Comparison of ENCODE assay signal across 28 mouse cellular contexts in the genomic region with DNA sequence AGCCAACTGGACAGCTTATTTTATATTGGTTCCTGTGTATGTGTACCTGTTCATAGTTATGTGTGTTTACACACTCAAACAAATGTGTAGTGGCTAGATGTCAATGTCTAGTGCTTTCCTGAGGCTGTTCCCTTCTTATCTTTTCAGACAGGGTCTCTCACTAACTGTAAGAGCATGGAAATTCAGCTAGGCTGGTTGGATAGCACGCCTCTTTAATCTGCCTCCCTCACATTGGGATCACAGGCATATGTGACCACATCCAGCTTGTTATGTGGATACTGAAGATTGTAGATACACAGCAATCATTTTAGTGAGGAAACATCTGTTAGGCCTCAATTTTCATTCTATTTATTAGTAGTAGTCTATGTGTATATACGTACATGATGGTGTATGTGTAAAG.
DNase-seq lines count a peak whose midpoint lies in the region; ATAC-seq and TF ChIP-seq lines count a peak whose summit lies in the region.
"Had no signal": no experiment of that assay in that cellular context is flagged by ENCODE, and none has a peak within 500 bp of the region (broad histone marks: within the 10 kb centered on the region; RNA-seq: fewer than 3 reads in every experiment).

No protein-coding gene starts in this region.

- 62% methylated on average over 2 of the region's 2 CpGs for WGBS in liver, embryonic 11.5 days
- WGBS in liver, embryonic 15.5 days (ENCODE audit: insufficient replicate concordance), result 23% methylated on average over 2 of the region's 2 CpGs
- WGBS in forebrain, embryonic 14.5 days, result 83% methylated on average over 2 of the region's 2 CpGs

- intact Hi-C loops in gastrocnemius, adult 2 months (cut with DNase I), result no loop called here

- H3K9me3 ChIP-seq in liver, embryonic 11.5 days (ENCODE audit: control insufficient read depth, low read length), result no peaks in the 10 kb centered on the region
- H3K9me3 ChIP-seq in liver, embryonic 15.5 days (replicated peaks), result no peaks in the 10 kb centered on the region
- no peaks in the 10 kb centered on the region for H3K9me3 ChIP-seq in forebrain, embryonic 14.5 days (replicated peaks; ENCODE audit: control insufficient read depth, low read length)
- H3K9me3 ChIP-seq: embryonic facial prominence, embryonic 10.5 days; embryonic facial prominence, embryonic 15.5 days; heart, embryonic 13.5 days; hindbrain, embryonic 10.5 days; hindbrain, embryonic 15.5 days; limb, embryonic 10.5 days; limb, embryonic 15.5 days; lung, embryonic 15.5 days; midbrain, embryonic 12.5 days; neural tube, embryonic 15.5 days; stomach, embryonic 15.5 days had no signal

- no peak overlapping the region for H3K9ac ChIP-seq in liver, embryonic 11.5 days (ENCODE audit: low read depth, low read length)
- H3K9ac ChIP-seq in liver, embryonic 15.5 days, result no peak overlapping the region
- no peak overlapping the region for H3K9ac ChIP-seq in forebrain, embryonic 14.5 days (ENCODE audit: low read length)
- H3K9ac ChIP-seq: embryonic facial prominence, embryonic 15.5 days; heart, embryonic 13.5 days; hindbrain, embryonic 15.5 days; limb, embryonic 15.5 days; lung, embryonic 15.5 days; midbrain, embryonic 12.5 days; neural tube, embryonic 15.5 days; stomach, embryonic 15.5 days had no signal

- no peak overlapping the region for H3K4me2 ChIP-seq in liver, embryonic 11.5 days
- H3K4me2 ChIP-seq in liver, embryonic 15.5 days, result no peak overlapping the region
- H3K4me2 ChIP-seq in forebrain, embryonic 14.5 days (ENCODE audit: low read length), result no peak overlapping the region
- H3K4me2 ChIP-seq: embryonic facial prominence, embryonic 15.5 days; heart, embryonic 13.5 days; hindbrain, embryonic 15.5 days; limb, embryonic 15.5 days; lung, embryonic 15.5 days; midbrain, embryonic 12.5 days; neural tube, embryonic 15.5 days; stomach, embryonic 15.5 days had no signal

- peak; percentile 95 for ATAC-seq in liver, embryonic 11.5 days (replicated peaks; ENCODE audit: low FRiP score)
- ATAC-seq in erythroblast, adult 5-6 weeks (replicated peaks; ENCODE audit: low FRiP score, poor library complexity, severe bottlenecking), result peak; percentile 64
- peak; percentile 89 for ATAC-seq in liver, embryonic 15.5 days (ENCODE audit: insufficient read depth)
- ATAC-seq in forebrain, embryonic 14.5 days, result no peak
- ATAC-seq in inflammation-experienced regulatory T-cells, adult 6 months, result no peak
- ATAC-seq: forebrain, embryonic 16.5 days had no signal

- no peak for TF ChIP-seq CTCF in gastrocnemius, adult 2 months (IDR thresholded peaks at IDR 0.05)

- no peak overlapping the region for H3K27ac ChIP-seq in liver, embryonic 11.5 days (ENCODE audit: low read depth, low read length)
- H3K27ac ChIP-seq in liver, embryonic 15.5 days (replicated peaks), result peak overlapping the region; percentile 29; the same call in 1 of the 2 replicates
- H3K27ac ChIP-seq in forebrain, embryonic 14.5 days (ENCODE audit: low read depth, low read length), result no peak overlapping the region
- no peak overlapping the region for H3K27ac ChIP-seq in gastrocnemius, adult 2 months
- H3K27ac ChIP-seq: embryonic facial prominence, embryonic 10.5 days; embryonic facial prominence, embryonic 15.5 days; heart, embryonic 13.5 days; hindbrain, embryonic 10.5 days; hindbrain, embryonic 15.5 days; limb, embryonic 10.5 days; limb, embryonic 15.5 days; lung, embryonic 15.5 days; midbrain, embryonic 12.5 days; neural tube, embryonic 15.5 days; stomach, embryonic 15.5 days had no signal

- DNase-seq in liver, embryonic 11.5 days (ENCODE audit: low spot score), result no peak
- DNase-seq in liver, result no peak
- no peak for DNase-seq in forebrain, embryonic 14.5 days (ENCODE audit: low spot score)
- DNase-seq in kidney, adult 9 months, result no peak
- no peak for DNase-seq in gastrocnemius, adult 2 months
- DNase-seq: adrenal gland, adult 8-10 months; cerebellum, adult 11 months; cerebellum, postnatal 14 days; heart, postnatal 14 days; kidney, adult 18-20 months; kidney, postnatal 36 days; retina, postnatal 1 day; right cerebral cortex, postnatal 14 days had no signal

- no peaks in the 10 kb centered on the region for H3K4me1 ChIP-seq in liver, embryonic 11.5 days (replicated peaks; ENCODE audit: control insufficient read depth, insufficient read depth, low read length)
- H3K4me1 ChIP-seq in liver, embryonic 15.5 days (replicated peaks), result peaks cover 5% of the 10 kb centered on the region; the same call in 1 of the 2 replicates
- no peaks in the 10 kb centered on the region for H3K4me1 ChIP-seq in forebrain, embryonic 14.5 days (ENCODE audit: control insufficient read depth, insufficient read depth, low read length)
- H3K4me1 ChIP-seq: embryonic facial prominence, embryonic 10.5 days; embryonic facial prominence, embryonic 15.5 days; heart, embryonic 13.5 days; hindbrain, embryonic 10.5 days; hindbrain, embryonic 15.5 days; limb, embryonic 10.5 days; limb, embryonic 15.5 days; lung, embryonic 15.5 days; midbrain, embryonic 12.5 days; neural tube, embryonic 15.5 days; stomach, embryonic 15.5 days had no signal

- H3K36me3 ChIP-seq in liver, embryonic 11.5 days (ENCODE audit: control insufficient read depth, insufficient read depth, low read length), result no peaks in the 10 kb centered on the region
- no peaks in the 10 kb centered on the region for H3K36me3 ChIP-seq in liver, embryonic 15.5 days (replicated peaks)
- no peaks in the 10 kb centered on the region for H3K36me3 ChIP-seq in forebrain, embryonic 14.5 days (ENCODE audit: control insufficient read depth, insufficient read depth, low read length)
- H3K36me3 ChIP-seq: embryonic facial prominence, embryonic 10.5 days; embryonic facial prominence, embryonic 15.5 days; heart, embryonic 13.5 days; hindbrain, embryonic 10.5 days; hindbrain, embryonic 15.5 days; limb, embryonic 10.5 days; limb, embryonic 15.5 days; lung, embryonic 15.5 days; midbrain, embryonic 12.5 days; neural tube, embryonic 15.5 days; stomach, embryonic 15.5 days had no signal

- H3K27me3 ChIP-seq in liver, embryonic 11.5 days (replicated peaks; ENCODE audit: control insufficient read depth, insufficient read depth, low read length), result no peaks in the 10 kb centered on the region
- no peaks in the 10 kb centered on the region for H3K27me3 ChIP-seq in liver, embryonic 15.5 days
- no peaks in the 10 kb centered on the region for H3K27me3 ChIP-seq in forebrain, embryonic 14.5 days (replicated peaks; ENCODE audit: control insufficient read depth, insufficient read depth, low read length)
- H3K27me3 ChIP-seq: embryonic facial prominence, embryonic 15.5 days; heart, embryonic 13.5 days; hindbrain, embryonic 15.5 days; limb, embryonic 15.5 days; lung, embryonic 15.5 days; midbrain, embryonic 12.5 days; neural tube, embryonic 15.5 days; stomach, embryonic 15.5 days had no signal

- no peak overlapping the region for H3K4me3 ChIP-seq in liver, embryonic 11.5 days (ENCODE audit: low read depth, low read length)
- H3K4me3 ChIP-seq in liver, embryonic 15.5 days (replicated peaks), result no peak overlapping the region
- no peak overlapping the region for H3K4me3 ChIP-seq in forebrain, embryonic 14.5 days (ENCODE audit: low read depth, low read length)
- no peak overlapping the region for H3K4me3 ChIP-seq in gastrocnemius, adult 2 months
- H3K4me3 ChIP-seq: embryonic facial prominence, embryonic 10.5 days; embryonic facial prominence, embryonic 15.5 days; heart, embryonic 13.5 days; hindbrain, embryonic 10.5 days; hindbrain, embryonic 15.5 days; limb, embryonic 10.5 days; limb, embryonic 15.5 days; lung, embryonic 15.5 days; midbrain, embryonic 12.5 days; neural tube, embryonic 15.5 days; stomach, embryonic 15.5 days had no signal

Comparison
In these comparisons a context has a peak if more than half of its experiments do, and no peak if none do; other contexts are left out.
1. ATAC-seq: peak in liver, embryonic 11.5 days (single experiment), erythroblast, adult 5-6 weeks (single experiment) and liver, embryonic 15.5 days (single experiment); none in forebrain, embryonic 14.5 days (single experiment) and inflammation-experienced regulatory T-cells, adult 6 months (single experiment).